Mouse (Mus musculus): ENCODE data around the gene Rrm2.

Rrm2 gene

DNA sequence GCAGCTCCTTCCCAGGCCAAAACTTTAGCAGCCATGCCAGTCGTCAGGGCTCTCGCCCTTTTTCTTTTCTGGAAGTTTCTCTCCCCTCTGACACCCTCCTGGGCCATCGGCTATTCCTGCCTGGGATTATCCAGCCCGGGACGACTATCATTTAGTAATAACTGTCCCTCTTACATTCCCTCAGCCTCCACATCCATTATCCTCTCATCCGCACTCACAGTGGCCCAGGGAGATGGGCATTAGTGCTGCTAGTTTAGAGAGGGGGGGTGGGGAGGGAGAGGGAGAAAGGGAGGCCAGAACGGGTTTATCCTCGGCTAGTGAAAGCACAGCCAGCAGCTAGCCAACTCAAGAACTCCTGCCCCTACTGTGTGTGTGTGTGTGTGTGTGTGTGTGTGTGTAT is 39.3 kb downstream of the Rrm2 start:
- no peak for DNase-seq (ENCODE audit: low read depth, low spot score)

DNA sequence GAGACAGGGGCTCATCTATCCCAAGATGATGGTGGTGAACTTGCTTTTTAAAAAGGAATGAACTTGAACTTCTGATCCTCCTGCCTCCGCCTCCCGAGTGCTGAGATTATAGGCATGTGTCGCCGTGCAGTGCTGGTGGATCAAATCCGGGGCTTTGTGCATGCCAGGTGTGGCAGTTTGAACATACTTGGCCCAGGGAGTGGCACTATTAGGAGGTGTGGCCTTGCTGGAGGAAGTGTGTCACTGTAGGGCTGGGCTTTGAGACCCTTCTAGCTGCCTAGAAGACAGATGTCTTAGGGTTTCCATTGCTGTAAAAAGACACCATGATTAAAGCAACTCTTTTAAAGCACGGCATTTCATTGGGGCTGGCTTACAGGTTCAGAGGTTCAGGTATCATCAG is 42.5 kb downstream of the Rrm2 start:
- DNase-seq (ENCODE audit: low read depth, low spot score), result no peak

DNA sequence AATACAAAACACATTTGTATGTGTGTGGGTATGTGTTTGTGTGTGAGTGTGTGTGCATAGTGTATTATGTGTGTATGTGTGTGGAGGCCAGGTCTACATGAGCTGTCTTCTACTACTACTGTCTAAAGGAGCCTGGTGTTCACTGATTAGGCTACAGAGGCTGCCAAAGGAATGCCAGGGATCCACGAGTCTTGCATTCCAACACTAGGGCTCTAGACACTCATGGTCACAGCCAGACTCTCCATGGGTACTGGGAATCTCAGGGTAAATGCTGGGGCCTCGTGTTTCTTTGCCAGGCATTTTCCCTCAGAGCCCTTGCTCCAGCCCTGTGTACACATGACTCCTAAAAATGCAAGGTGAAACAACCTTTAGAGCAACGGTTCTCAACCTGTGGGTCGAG is 45.6 kb downstream of the Rrm2 start:
- DNase-seq (ENCODE audit: low read depth, low spot score), result no peak

DNA sequence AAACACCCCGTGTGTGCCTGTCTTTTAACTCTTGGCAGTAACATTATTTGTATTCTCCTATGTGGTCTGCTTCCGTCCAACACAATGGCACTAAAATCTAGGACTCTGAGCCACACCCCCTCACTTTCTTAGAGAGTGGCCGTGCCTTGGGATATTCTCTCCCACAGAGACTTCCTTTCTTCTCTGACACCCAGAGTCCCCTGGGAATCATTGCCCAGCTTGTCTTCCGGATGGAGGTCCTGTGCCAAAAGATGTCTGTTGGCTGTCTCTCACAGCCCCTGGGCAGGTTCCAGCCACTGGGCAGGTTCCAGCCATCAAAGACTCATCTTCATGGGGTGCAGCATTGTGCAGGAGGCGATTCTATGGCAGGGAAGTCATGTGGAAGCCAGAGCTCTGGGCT is 46.7 kb downstream of the Rrm2 start:
- no peak for DNase-seq (ENCODE audit: low read depth, low spot score)

DNA sequence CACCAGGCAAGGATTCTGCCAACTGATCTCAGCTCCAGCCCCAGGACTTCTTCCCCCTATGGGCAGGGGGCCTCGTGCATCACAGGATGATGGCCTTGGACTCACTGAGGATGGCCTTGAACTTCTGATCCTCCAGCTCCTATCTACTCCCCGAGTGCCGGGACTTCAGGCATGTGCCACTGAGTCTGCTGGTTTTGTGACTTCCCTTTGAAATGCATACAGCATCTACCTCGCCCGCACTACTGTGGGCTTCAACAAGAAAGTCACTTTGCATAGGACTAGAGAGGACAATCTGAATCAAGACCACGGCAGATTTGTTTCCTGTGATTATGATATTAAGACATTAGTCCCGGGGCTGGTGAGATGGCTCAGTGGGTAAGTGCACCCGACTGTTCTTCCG is 47.4 kb downstream of the Rrm2 start:
- no peak for DNase-seq (ENCODE audit: low read depth, low spot score)

DNA sequence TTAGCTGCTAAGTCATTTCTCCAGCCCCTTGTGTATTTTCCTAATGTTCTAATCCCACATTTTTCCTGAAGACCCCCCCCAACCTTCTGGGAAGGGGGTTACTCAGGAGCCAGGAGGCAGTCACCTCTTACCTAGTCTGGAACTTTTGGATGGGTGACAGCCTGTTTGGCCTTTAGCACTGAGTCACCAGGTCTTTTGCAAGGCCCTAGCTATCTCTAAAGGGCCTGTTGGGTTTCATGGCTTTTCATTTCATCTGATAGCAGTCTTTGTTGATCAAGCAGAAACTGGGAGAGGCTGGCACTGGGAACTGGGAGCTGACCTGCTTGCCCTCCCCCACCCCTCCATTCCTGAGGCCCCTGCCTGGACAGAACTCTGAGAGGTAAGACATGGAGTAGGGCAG is 49.3 kb downstream of the Rrm2 start:
- DNase-seq (ENCODE audit: low read depth, low spot score), result no peak

DNA sequence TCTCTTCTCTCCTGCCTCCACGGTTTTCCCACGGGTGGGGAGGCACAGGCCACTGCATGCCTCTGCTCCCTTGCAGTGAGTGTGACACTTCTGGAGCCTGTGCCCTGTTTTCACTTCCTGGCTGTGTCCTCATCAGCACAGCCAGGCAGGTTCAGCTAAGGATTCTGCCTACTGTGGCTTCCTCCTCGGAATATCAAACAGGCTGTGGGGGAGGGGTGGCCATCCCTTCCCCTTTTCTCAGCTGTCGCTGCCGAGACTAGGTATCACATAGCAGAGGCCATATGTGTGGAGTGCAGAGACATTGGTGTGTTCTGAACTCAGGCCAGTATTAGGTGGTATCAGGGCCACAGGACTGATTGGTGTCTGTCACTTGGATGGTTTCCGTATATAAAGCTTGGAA is 50.3 kb downstream of the Rrm2 start:
- no peak for DNase-seq (ENCODE audit: low read depth, low spot score)

DNA sequence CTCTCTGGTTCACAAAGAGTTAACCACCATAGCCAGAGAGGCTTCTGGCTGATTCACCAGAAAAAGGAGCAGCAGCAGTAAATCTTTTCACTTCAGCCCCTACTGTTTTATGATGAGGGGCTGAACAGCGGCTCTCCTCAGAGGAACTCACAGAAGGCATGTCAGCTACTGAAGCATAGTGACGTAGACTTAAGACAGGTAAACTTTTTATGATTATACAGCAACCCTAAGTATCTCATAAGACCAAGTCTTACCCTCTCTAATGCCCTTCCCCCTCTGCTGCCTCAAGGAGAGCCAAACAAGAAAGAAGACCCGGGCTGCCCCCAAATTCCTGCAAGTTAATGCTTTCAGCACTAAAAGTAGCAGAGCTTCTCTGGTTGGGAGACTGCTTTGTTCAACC is 54.2 kb downstream of the Rrm2 start:
- no peak for DNase-seq (ENCODE audit: low read depth, low spot score)

Data from CD4-positive helper T cell, adult 2 months (primary cell).